Comparison of ENCODE assay signal across 16 mouse cellular contexts in genomic region chr5:64266534-64266933, GRCm38 (mm10).
"Had no signal": no experiment of that assay in that cellular context is flagged by ENCODE, and none has a peak within 500 bp of the region (broad histone marks: within the 10 kb centered on the region; RNA-seq: fewer than 3 reads in every experiment).

No protein-coding gene starts in this region.

- H3K27ac ChIP-seq: lung, embryonic 15.5 days; macrophage; midbrain, embryonic 13.5 days; midbrain, embryonic 15.5 days; neural tube, embryonic 12.5 days; stomach, embryonic 15.5 days had no signal

- ATAC-seq: lung, postnatal 0 days; midbrain, embryonic 13.5 days; midbrain, embryonic 15.5 days had no signal

- H3K4me3 ChIP-seq: lung, embryonic 15.5 days; megakaryocyte, embryonic 14.5 days; midbrain, embryonic 13.5 days; midbrain, embryonic 15.5 days; neural tube, embryonic 12.5 days; stomach, embryonic 15.5 days had no signal

- H3K36me3 ChIP-seq: midbrain, embryonic 13.5 days; midbrain, embryonic 15.5 days; stomach, embryonic 15.5 days had no signal

- H3K9ac ChIP-seq: lung, embryonic 15.5 days; midbrain, embryonic 13.5 days; midbrain, embryonic 15.5 days; neural tube, embryonic 12.5 days; stomach, embryonic 15.5 days had no signal

- H3K4me1 ChIP-seq: lung, embryonic 15.5 days had no signal

- DNase-seq: lung, adult 18-20 months; lung, postnatal 14 days; lung, postnatal 36 days; right cerebral cortex, postnatal 14 days; thymus, adult 18-20 months; thymus, postnatal 14 days; thymus, postnatal 36 days had no signal

- H3K27me3 ChIP-seq: lung, embryonic 15.5 days; megakaryocyte, embryonic 14.5 days; midbrain, embryonic 13.5 days; midbrain, embryonic 15.5 days; neural tube, embryonic 12.5 days; stomach, embryonic 15.5 days had no signal

- H3K9me3 ChIP-seq: lung, embryonic 15.5 days; megakaryocyte, embryonic 14.5 days; midbrain, embryonic 13.5 days; midbrain, embryonic 15.5 days; neural tube, embryonic 12.5 days; stomach, embryonic 15.5 days had no signal

- H3K4me2 ChIP-seq: lung, embryonic 15.5 days; midbrain, embryonic 11.5 days; midbrain, embryonic 13.5 days; midbrain, embryonic 15.5 days; neural tube, embryonic 12.5 days; stomach, embryonic 15.5 days had no signal
